Mouse (Mus musculus): ENCODE results near the gene Try10.
"Not testable (repeated sequence)": the region's sequence is repeated elsewhere in the genome, so short reads cannot be mapped to it uniquely, and the experiment has no call there.

The Try10 gene

DNA sequence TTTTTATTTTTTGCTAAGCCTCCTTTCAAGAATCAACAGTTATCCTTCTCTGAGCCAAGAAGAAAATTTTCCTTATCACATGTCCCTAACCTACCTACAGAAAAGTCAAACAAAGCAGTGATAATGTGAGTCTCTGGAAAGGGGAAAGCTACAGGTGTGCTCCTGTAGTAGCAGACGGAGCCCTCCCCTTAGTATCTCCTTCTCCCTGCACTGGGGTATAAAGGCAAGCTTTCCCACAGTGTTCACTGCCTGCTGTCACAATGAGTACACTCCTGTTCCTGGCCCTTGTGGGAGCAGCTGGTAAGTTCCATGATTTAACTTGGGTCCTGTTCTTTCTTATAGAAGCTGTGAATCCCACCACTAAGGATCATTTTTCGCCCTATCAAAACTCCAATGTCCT lies at the start of gene Try10:
TSS of gene Try10 (plus strand) at position 174 of the 400 bp plus-strand sequence.
- Histone ChIP-seq H3K9me3 (ENCODE audit: low read length) (no peaks in the 10 kb centered on the region), H3K27me3 (ENCODE audit: insufficient read depth, low read length) (no peaks in the 10 kb centered on the region), H3K4me3 (replicated peaks; ENCODE audit: low read length) (no peak within 1 kb of the TSS), H3K36me3 (ENCODE audit: insufficient read depth, low read length) (no peaks in the 10 kb centered on the region), H3K4me1 (replicated peaks; ENCODE audit: low read depth, low read length) (no peaks in the 10 kb centered on the region)
- TF ChIP-seq CTCF (conservative IDR thresholded peaks at IDR 0.05; ENCODE audit: low read length) (no peak), POU5F1 (IDR thresholded peaks at IDR 0.05; ENCODE audit: borderline replicate concordance, low read length) (no peak), NANOG (IDR thresholded peaks at IDR 0.05; ENCODE audit: borderline replicate concordance, low read length) (no peak)

- H3K27me3 ChIP-seq (ENCODE audit: insufficient read depth, low read length); H3K4me1 ChIP-seq (replicated peaks; ENCODE audit: low read depth, low read length); H3K9me3 ChIP-seq (ENCODE audit: low read length); H3K4me3 ChIP-seq (replicated peaks; ENCODE audit: low read length); H3K36me3 ChIP-seq (ENCODE audit: insufficient read depth, low read length): not testable (repeated sequence)
Measured at GRCm38 (mm10) chr6:41316741-41317140, 37.2 kb upstream of the Try10 start, which contains the start of gene Try5. Gene Try5 (minus strand): TSS chr6:41316841.

DNA sequence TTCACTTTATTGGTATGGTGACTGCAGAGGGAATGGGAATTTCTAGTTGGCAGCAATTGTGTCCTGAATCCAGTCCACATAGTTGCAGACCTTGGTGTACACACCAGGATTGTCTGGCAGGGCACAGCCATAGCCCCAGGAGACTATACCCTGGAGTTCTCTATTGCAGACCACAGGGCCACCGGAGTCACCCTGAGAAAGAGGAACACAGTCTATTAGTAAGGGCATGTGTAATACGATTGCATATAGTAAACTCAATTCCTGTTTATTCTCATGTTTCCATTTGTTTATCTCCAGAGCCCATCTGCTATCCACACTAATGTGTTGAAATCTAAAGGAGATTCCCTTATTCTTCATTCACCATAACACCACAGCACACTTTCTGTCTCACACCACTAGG lies 19.9 kb downstream of the Try10 start:
- not testable (repeated sequence) for H3K36me3 ChIP-seq (ENCODE audit: insufficient read depth, low read length)

DNA sequence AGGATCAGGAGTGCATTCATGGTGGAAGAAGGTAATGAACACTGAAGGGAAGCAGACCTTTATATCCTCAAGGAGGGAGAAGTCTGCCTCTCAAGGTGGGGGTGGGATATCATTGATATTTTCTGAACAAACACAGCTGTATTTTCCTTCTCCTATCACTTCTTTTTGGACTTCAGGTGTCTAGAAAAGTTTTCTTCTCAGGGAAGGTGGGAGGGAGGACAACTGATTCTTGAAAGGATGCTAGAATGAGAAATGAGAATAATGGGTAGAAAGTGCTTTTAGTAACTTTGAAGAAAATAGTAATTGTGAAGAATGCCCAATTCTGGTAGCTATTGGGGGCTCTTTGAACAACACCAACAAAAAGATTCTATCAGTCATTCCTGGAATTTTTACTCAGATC lies 23.7 kb downstream of the Try10 start, which contains the start of gene Prss3:
TSS of gene Prss3 (minus strand) at position 101 of the 400 bp plus-strand sequence.
- H3K4me3 ChIP-seq (replicated peaks; ENCODE audit: low read length); H3K4me1 ChIP-seq (replicated peaks; ENCODE audit: low read depth, low read length); H3K36me3 ChIP-seq (ENCODE audit: insufficient read depth, low read length); H3K9me3 ChIP-seq (ENCODE audit: low read length); H3K27me3 ChIP-seq (ENCODE audit: insufficient read depth, low read length): not testable (repeated sequence)

More for the DNA sequence above, 19.9 kb downstream of the Try10 start:
- not testable (repeated sequence) for H3K4me3 ChIP-seq (replicated peaks; ENCODE audit: low read length); H3K9me3 ChIP-seq (ENCODE audit: low read length); H3K27me3 ChIP-seq (ENCODE audit: insufficient read depth, low read length); H3K4me1 ChIP-seq (replicated peaks; ENCODE audit: low read depth, low read length)

DNA sequence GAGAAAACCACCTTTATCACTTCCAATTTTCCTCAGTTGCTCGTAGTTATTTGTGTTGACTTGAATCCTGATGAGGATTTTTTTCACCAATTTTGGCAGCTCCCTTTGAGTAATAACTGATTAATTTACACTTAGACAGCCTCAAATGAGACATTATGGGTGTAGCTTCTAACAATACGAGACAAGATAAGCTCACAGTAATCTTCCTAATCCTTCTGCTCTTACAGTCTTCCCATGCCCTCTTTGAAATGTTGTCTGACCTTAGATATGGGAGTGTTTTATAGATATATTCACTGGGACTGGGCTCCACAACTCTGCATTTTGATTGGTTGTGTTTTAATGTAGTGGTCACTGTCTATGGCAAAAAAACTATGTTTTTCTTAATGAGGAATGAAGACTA lies 32.9 kb downstream of the Try10 start:
- no peaks in the 10 kb centered on the region for H3K27me3 ChIP-seq (ENCODE audit: insufficient read depth, low read length)
- no peaks in the 10 kb centered on the region for H3K36me3 ChIP-seq (ENCODE audit: insufficient read depth, low read length)
- TF ChIP-seq CTCF (conservative IDR thresholded peaks at IDR 0.05; ENCODE audit: low read length) (no peak), NANOG (IDR thresholded peaks at IDR 0.05; ENCODE audit: borderline replicate concordance, low read length) (no peak), POU5F1 (IDR thresholded peaks at IDR 0.05; ENCODE audit: borderline replicate concordance, low read length) (no peak)
- H3K4me1 ChIP-seq (replicated peaks; ENCODE audit: low read depth, low read length), result no peaks in the 10 kb centered on the region
- no peak overlapping the region for H3K4me3 ChIP-seq (replicated peaks; ENCODE audit: low read length)
- H3K9me3 ChIP-seq (ENCODE audit: low read length), result no peaks in the 10 kb centered on the region

DNA sequence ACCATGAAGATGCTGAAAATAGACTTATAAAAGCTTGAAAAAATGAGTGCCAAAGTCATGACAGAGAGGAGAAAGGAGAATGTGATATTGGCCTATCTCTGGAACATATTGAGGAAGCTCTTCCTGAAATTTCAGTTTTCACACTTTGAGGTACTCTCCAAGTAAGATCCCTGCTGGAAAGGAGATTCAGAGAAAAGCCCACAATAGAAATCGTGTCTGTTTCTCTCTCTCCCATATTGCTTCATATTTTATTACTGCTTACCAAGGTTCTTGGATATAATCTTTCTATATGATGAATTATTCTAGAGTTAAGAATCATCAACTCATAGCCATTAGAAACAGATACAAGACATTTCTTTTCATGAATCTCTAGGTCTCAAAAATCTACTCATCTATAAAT lies 37.7 kb downstream of the Try10 start:
- H3K27me3 ChIP-seq (ENCODE audit: insufficient read depth, low read length); H3K9me3 ChIP-seq (ENCODE audit: low read length); H3K4me3 ChIP-seq (replicated peaks; ENCODE audit: low read length); H3K4me1 ChIP-seq (replicated peaks; ENCODE audit: low read depth, low read length); H3K36me3 ChIP-seq (ENCODE audit: insufficient read depth, low read length): not testable (repeated sequence)

GRCm38 (mm10) chr6:41392056-41392455 lies 38.2 kb downstream of the Try10 start, which contains the start of gene Gm5771:
Gene Gm5771 (plus strand): TSS chr6:41392356.
- not testable (repeated sequence) for H3K36me3 ChIP-seq (ENCODE audit: insufficient read depth, low read length); H3K27me3 ChIP-seq (ENCODE audit: insufficient read depth, low read length); H3K4me3 ChIP-seq (replicated peaks; ENCODE audit: low read length); H3K4me1 ChIP-seq (replicated peaks; ENCODE audit: low read depth, low read length); H3K9me3 ChIP-seq (ENCODE audit: low read length)

Data from E14TG2a.4 (cell line).